In genomic region chr1:178942251-178942963, GRCm38 (mm10) we compare ENCODE assay signal across 14 mouse cellular contexts.
DNase-seq lines count a peak whose midpoint lies in the region; ATAC-seq and TF ChIP-seq lines count a peak whose summit lies in the region.
"Had no signal": no experiment of that assay in that cellular context is flagged by ENCODE, and none has a peak within 500 bp of the region (broad histone marks: within the 10 kb centered on the region; RNA-seq: fewer than 3 reads in every experiment).

No protein-coding gene starts in this region.

- no peak for TF ChIP-seq CTCF in midbrain, postnatal 0 days (IDR thresholded peaks at IDR 0.05)

- intact Hi-C loops in heart, postnatal 14 days (cut with DNase I) = no loop called here

- no peak for DNase-seq in heart, postnatal 14 days
- DNase-seq in limb, embryonic 10.5 days (ENCODE audit: low spot score) = no peak
- DNase-seq in midbrain, postnatal 0 days (ENCODE audit: low spot score) = no peak
- no peak for DNase-seq in thymus, postnatal 4 days
- no peak for DNase-seq in ovary, postnatal 14 days (ENCODE audit: low spot score)
- DNase-seq: adrenal gland, postnatal 10 days; heart, postnatal 36 days; kidney, postnatal 14 days; right cerebral cortex, postnatal 25 days had no signal

- H3K27me3 ChIP-seq in heart, embryonic 12.5 days (replicated peaks) = no peaks in the 10 kb centered on the region
- H3K27me3 ChIP-seq in neural tube, embryonic 13.5 days = no peaks in the 10 kb centered on the region
- no peaks in the 10 kb centered on the region for H3K27me3 ChIP-seq in neural tube, embryonic 15.5 days (replicated peaks)
- H3K27me3 ChIP-seq in limb, embryonic 10.5 days (ENCODE audit: low read depth, poor library complexity, severe bottlenecking) = no peaks in the 10 kb centered on the region
- H3K27me3 ChIP-seq in midbrain, postnatal 0 days (ENCODE audit: insufficient read depth, low read length) = no peaks in the 10 kb centered on the region

- H3K9me3 ChIP-seq in heart, embryonic 12.5 days (replicated peaks) = no peaks in the 10 kb centered on the region
- no peaks in the 10 kb centered on the region for H3K9me3 ChIP-seq in neural tube, embryonic 13.5 days
- H3K9me3 ChIP-seq in neural tube, embryonic 15.5 days (replicated peaks) = no peaks in the 10 kb centered on the region
- no peaks in the 10 kb centered on the region for H3K9me3 ChIP-seq in limb, embryonic 10.5 days (replicated peaks)
- no peaks in the 10 kb centered on the region for H3K9me3 ChIP-seq in midbrain, postnatal 0 days (ENCODE audit: low read length)
- H3K9me3 ChIP-seq: liver, embryonic 12.5 days had no signal

- no peak overlapping the region for H3K9ac ChIP-seq in heart, embryonic 12.5 days
- no peak overlapping the region for H3K9ac ChIP-seq in neural tube, embryonic 13.5 days
- no peak overlapping the region for H3K9ac ChIP-seq in neural tube, embryonic 15.5 days (replicated peaks)
- H3K9ac ChIP-seq in midbrain, postnatal 0 days (replicated peaks; ENCODE audit: low read length, poor library complexity, severe bottlenecking) = 0 out of 2 replicates have a peak overlapping the region, but pooled peaks have one; percentile 19
- H3K9ac ChIP-seq: liver, embryonic 12.5 days had no signal

- peaks cover 6% of the 10 kb centered on the region; the same call in 1 of the 2 replicates for H3K36me3 ChIP-seq in heart, embryonic 12.5 days
- no peaks in the 10 kb centered on the region for H3K36me3 ChIP-seq in neural tube, embryonic 13.5 days
- no peaks in the 10 kb centered on the region for H3K36me3 ChIP-seq in neural tube, embryonic 15.5 days
- H3K36me3 ChIP-seq in limb, embryonic 10.5 days = peaks cover 23% of the 10 kb centered on the region
- H3K36me3 ChIP-seq in midbrain, postnatal 0 days (ENCODE audit: insufficient read depth, low read length) = no peaks in the 10 kb centered on the region
- H3K36me3 ChIP-seq: liver, embryonic 12.5 days had no signal

- no peak overlapping the region for H3K4me3 ChIP-seq in heart, embryonic 12.5 days
- no peak overlapping the region for H3K4me3 ChIP-seq in neural tube, embryonic 13.5 days
- no peak overlapping the region for H3K4me3 ChIP-seq in neural tube, embryonic 15.5 days (replicated peaks)
- no peak overlapping the region for H3K4me3 ChIP-seq in limb, embryonic 10.5 days
- no peak overlapping the region for H3K4me3 ChIP-seq in midbrain, postnatal 0 days (ENCODE audit: low read depth, low read length)
- H3K4me3 ChIP-seq: erythroblast, embryonic 14.5 days; liver, embryonic 12.5 days had no signal

- WGBS in heart, embryonic 12.5 days = 42% methylated on average over 7 of the region's 7 CpGs
- 38% methylated on average over 7 of the region's 7 CpGs for WGBS in neural tube, embryonic 13.5 days
- 36% methylated on average over 7 of the region's 7 CpGs for WGBS in neural tube, embryonic 15.5 days
- 39% methylated on average over 7 of the region's 7 CpGs for WGBS in limb, embryonic 10.5 days
- WGBS in midbrain, postnatal 0 days = 28% methylated on average over 7 of the region's 7 CpGs

- no peak overlapping the region for H3K4me2 ChIP-seq in heart, embryonic 12.5 days
- no peak overlapping the region for H3K4me2 ChIP-seq in neural tube, embryonic 13.5 days
- H3K4me2 ChIP-seq in neural tube, embryonic 15.5 days = no peak overlapping the region
- no peak overlapping the region for H3K4me2 ChIP-seq in midbrain, postnatal 0 days (ENCODE audit: low read depth, low read length, poor library complexity, severe bottlenecking)
- H3K4me2 ChIP-seq: liver, embryonic 12.5 days had no signal

- H3K4me1 ChIP-seq in heart, embryonic 12.5 days (replicated peaks) = peaks cover 21% of the 10 kb centered on the region
- peaks cover 20% of the 10 kb centered on the region for H3K4me1 ChIP-seq in neural tube, embryonic 13.5 days (replicated peaks)
- peaks cover 13% of the 10 kb centered on the region for H3K4me1 ChIP-seq in neural tube, embryonic 15.5 days
- peaks cover 24% of the 10 kb centered on the region for H3K4me1 ChIP-seq in limb, embryonic 10.5 days
- peaks cover 9% of the 10 kb centered on the region; the same call in 1 of the 2 replicates for H3K4me1 ChIP-seq in midbrain, postnatal 0 days (ENCODE audit: insufficient read depth, low read length)
- H3K4me1 ChIP-seq: liver, embryonic 12.5 days had no signal

- H3K27ac ChIP-seq in heart, embryonic 12.5 days (ENCODE audit: poor library complexity, severe bottlenecking) = no peak overlapping the region; the same call in 1 of the 2 replicates
- H3K27ac ChIP-seq in neural tube, embryonic 13.5 days (replicated peaks) = no peak overlapping the region
- no peak overlapping the region for H3K27ac ChIP-seq in neural tube, embryonic 15.5 days (replicated peaks)
- H3K27ac ChIP-seq in limb, embryonic 10.5 days = peak overlapping the region; percentile 20; the same call in 1 of the 2 replicates
- no peak overlapping the region for H3K27ac ChIP-seq in midbrain, postnatal 0 days (ENCODE audit: low read depth, low read length)
- H3K27ac ChIP-seq: liver, embryonic 12.5 days had no signal

- peak; percentile 57; the same call in 1 of the 2 replicates for ATAC-seq in heart, embryonic 12.5 days (ENCODE audit: insufficient number of reproducible peaks, low FRiP score)
- 0 out of 2 replicates have a peak, but pooled peaks have one; percentile 33 for ATAC-seq in neural tube, embryonic 13.5 days (ENCODE audit: low read depth)
- ATAC-seq in neural tube, embryonic 15.5 days (ENCODE audit: low FRiP score) = no peak
- peak; percentile 49; the same call in 1 of the 2 replicates for ATAC-seq in midbrain, postnatal 0 days (ENCODE audit: low FRiP score)
- ATAC-seq: liver, embryonic 12.5 days had no signal
